Comparison of ENCODE assay signal across 13 mouse cellular contexts in the genomic region with DNA sequence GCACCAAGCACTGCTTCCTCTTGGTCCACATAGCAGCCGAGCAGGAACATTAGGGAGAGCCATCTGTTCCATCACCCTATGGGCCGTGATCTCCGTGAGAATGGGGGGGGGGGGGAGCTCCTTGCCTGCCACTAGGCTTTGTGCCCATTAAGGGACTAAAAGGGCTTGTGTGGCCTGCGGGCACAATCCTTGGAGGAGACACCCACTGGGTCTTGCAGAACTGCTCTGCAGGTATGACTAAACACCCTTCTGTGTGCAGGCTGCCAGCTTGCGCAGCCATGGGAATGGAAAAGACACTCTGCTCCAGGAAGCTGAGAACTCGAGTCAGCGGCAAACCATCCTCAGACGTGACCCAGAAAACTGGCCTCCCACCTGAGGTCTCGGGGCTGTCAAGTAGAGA.
A peak's percentile ranks its signal among the peaks of the same experiment; 100 is the strongest.
DNase-seq lines count a peak whose midpoint lies in the region; ATAC-seq lines count a peak whose summit lies in the region.
"Had no signal": no experiment of that assay in that cellular context is flagged by ENCODE, and none has a peak within 500 bp of the region (broad histone marks: within the 10 kb centered on the region; RNA-seq: fewer than 3 reads in every experiment).

No protein-coding gene starts in this region.

- no peak overlapping the region for H3K9ac ChIP-seq in midbrain, embryonic 13.5 days (replicated peaks)
- H3K9ac ChIP-seq in midbrain, embryonic 11.5 days (ENCODE audit: low read length) = no peak overlapping the region
- H3K9ac ChIP-seq: heart, embryonic 15.5 days; limb, embryonic 13.5 days had no signal

- WGBS in midbrain, embryonic 13.5 days = 59% methylated on average over 9 of the region's 9 CpGs
- WGBS in midbrain, embryonic 11.5 days = 69% methylated on average over 9 of the region's 9 CpGs

- no peak overlapping the region for H3K4me3 ChIP-seq in midbrain, embryonic 13.5 days (replicated peaks)
- H3K4me3 ChIP-seq in midbrain, embryonic 11.5 days (ENCODE audit: low read depth, low read length) = no peak overlapping the region
- H3K4me3 ChIP-seq: heart, embryonic 15.5 days; limb, embryonic 13.5 days had no signal

- H3K36me3 ChIP-seq in midbrain, embryonic 13.5 days = no peaks in the 10 kb centered on the region
- H3K36me3 ChIP-seq in midbrain, embryonic 11.5 days (ENCODE audit: control insufficient read depth, insufficient read depth, low read length) = no peaks in the 10 kb centered on the region
- H3K36me3 ChIP-seq: heart, embryonic 15.5 days; limb, embryonic 13.5 days had no signal

- H3K4me2 ChIP-seq in midbrain, embryonic 13.5 days (replicated peaks) = no peak overlapping the region
- H3K4me2 ChIP-seq in midbrain, embryonic 11.5 days = no peak overlapping the region
- H3K4me2 ChIP-seq: heart, embryonic 15.5 days; limb, embryonic 13.5 days had no signal

- ATAC-seq in frontal cortex, adult (ENCODE audit: low TSS enrichment) = peak; percentile 63
- no peak for ATAC-seq in midbrain, embryonic 13.5 days
- no peak for ATAC-seq in midbrain, embryonic 11.5 days (ENCODE audit: low FRiP score)
- ATAC-seq: intestine, postnatal 0 days had no signal

- DNase-seq in frontal cortex, postnatal 14 days (ENCODE audit: low spot score in 2 of 2) = no peak
- no peak for DNase-seq in midbrain, embryonic 11.5 days (ENCODE audit: low spot score, missing footprints)
- DNase-seq in brain, adult 2 months (ENCODE audit: low read depth, low spot score) = peak; percentile 88
- peak; percentile 79 for DNase-seq in cerebellum, adult 9-11 months
- no peak for DNase-seq in B cell, adult 2 months
- DNase-seq in embryo, embryonic 10 days (ENCODE audit: low spot score) = no peak
- DNase-seq: gastrocnemius, postnatal 10 days; kidney, postnatal 4 days had no signal

- H3K4me1 ChIP-seq in midbrain, embryonic 13.5 days (replicated peaks) = peaks cover 36% of the 10 kb centered on the region
- H3K4me1 ChIP-seq in midbrain, embryonic 11.5 days (ENCODE audit: control insufficient read depth, insufficient read depth, low read length) = peaks cover 7% of the 10 kb centered on the region; the same call in 1 of the 2 replicates
- H3K4me1 ChIP-seq: heart, embryonic 15.5 days; limb, embryonic 13.5 days had no signal

- H3K27me3 ChIP-seq in midbrain, embryonic 13.5 days = no peaks in the 10 kb centered on the region
- no peaks in the 10 kb centered on the region for H3K27me3 ChIP-seq in midbrain, embryonic 11.5 days (ENCODE audit: control insufficient read depth, insufficient read depth, low read length)
- H3K27me3 ChIP-seq: heart, embryonic 15.5 days; limb, embryonic 13.5 days had no signal

- H3K9me3 ChIP-seq in midbrain, embryonic 13.5 days = no peaks in the 10 kb centered on the region
- no peaks in the 10 kb centered on the region for H3K9me3 ChIP-seq in midbrain, embryonic 11.5 days (ENCODE audit: control insufficient read depth, low read length)
- H3K9me3 ChIP-seq: heart, embryonic 15.5 days; limb, embryonic 13.5 days had no signal

- H3K27ac ChIP-seq in midbrain, embryonic 13.5 days = 0 out of 2 replicates have a peak overlapping the region, but pooled peaks have one; percentile 35
- no peak overlapping the region for H3K27ac ChIP-seq in midbrain, embryonic 11.5 days (ENCODE audit: low read depth, low read length)
- H3K27ac ChIP-seq: heart, embryonic 15.5 days; limb, embryonic 13.5 days had no signal

Comparison
In these comparisons a context has a peak if more than half of its experiments do, and no peak if none do; other contexts are left out.
1. DNase-seq: peak in brain, adult 2 months (single experiment) and cerebellum, adult 9-11 months (single experiment); none in frontal cortex, postnatal 14 days (0 of 2), midbrain, embryonic 11.5 days (single experiment), B cell, adult 2 months (0 of 2) and embryo, embryonic 10 days (single experiment).